Mouse (Mus musculus): ENCODE data around the gene 1700019N19Rik.

GRCm38 (mm10) chr19:58762316-58762715 is 31.9 kb downstream of the 1700019N19Rik start:
- TF ChIP-seq POLR2A (IDR thresholded peaks at IDR 0.05; ENCODE audit: borderline replicate concordance, low read depth, low read length): no peak
- TF ChIP-seq CTCF (IDR thresholded peaks at IDR 0.05; ENCODE audit: low read depth, low read length): no peak

Data from bone marrow macrophage, adult 2 months (primary cell).